Mouse (Mus musculus): ENCODE results near the gene Gtf3a. TPM values are rescaled to one million over a fixed set of nuclear protein-coding genes. Genes with fewer than 3 reads are reported as not detected.
"Not testable (repeated sequence)": the region's sequence is repeated elsewhere in the genome, so short reads cannot be mapped to it uniquely, and the experiment has no call there.

Gtf3a gene
- polyA plus RNA-seq, 1 experiment from 2014 or later = 128 TPM

GRCm38 (mm10) chr5:146931422-146931821, 17.0 kb upstream of the Gtf3a start:
- H3K9ac ChIP-seq (replicated peaks; ENCODE audit: low read length) = no peak overlapping the region
- no peak overlapping the region for H3K4me2 ChIP-seq (replicated peaks; ENCODE audit: low read depth, low read length)
- no peak for ATAC-seq (ENCODE audit: low FRiP score, low TSS enrichment)
- H3K4me3 ChIP-seq (ENCODE audit: low read length) = no peak overlapping the region
- 92% methylated on average over 7 of the region's 7 CpGs for WGBS
- H3K27ac ChIP-seq (ENCODE audit: low read length) = no peak overlapping the region
- H3K27me3 ChIP-seq (ENCODE audit: insufficient read depth, low read length) = no peaks in the 10 kb centered on the region
- no peaks in the 10 kb centered on the region for H3K4me1 ChIP-seq (ENCODE audit: insufficient read depth, low read length)
- H3K36me3 ChIP-seq (ENCODE audit: insufficient read depth, low read length) = no peaks in the 10 kb centered on the region
- H3K9me3 ChIP-seq (ENCODE audit: low read length) = no peaks in the 10 kb centered on the region

GRCm38 (mm10) chr5:146931904-146932553, 16.4 kb upstream of the Gtf3a start:
- H3K27me3 ChIP-seq (ENCODE audit: insufficient read depth, low read length) = no peaks in the 10 kb centered on the region
- no peak for ATAC-seq (ENCODE audit: low FRiP score, low TSS enrichment)
- no peaks in the 10 kb centered on the region for H3K9me3 ChIP-seq (ENCODE audit: low read length)
- H3K4me1 ChIP-seq (ENCODE audit: insufficient read depth, low read length) = no peaks in the 10 kb centered on the region
- no peak overlapping the region for H3K9ac ChIP-seq (replicated peaks; ENCODE audit: low read length)
- no peaks in the 10 kb centered on the region for H3K36me3 ChIP-seq (ENCODE audit: insufficient read depth, low read length)
- 68% methylated on average over 16 of the region's 16 CpGs for WGBS
- H3K4me2 ChIP-seq (replicated peaks; ENCODE audit: low read depth, low read length) = no peak overlapping the region
- no peak overlapping the region for H3K4me3 ChIP-seq (ENCODE audit: low read length)
- no peak overlapping the region for H3K27ac ChIP-seq (ENCODE audit: low read length)

- Histone ChIP-seq H3K27ac (ENCODE audit: low read length) (no peak overlapping the region), H3K9me3 (ENCODE audit: low read length) (no peaks in the 10 kb centered on the region), H3K27me3 (ENCODE audit: insufficient read depth, low read length) (no peaks in the 10 kb centered on the region), H3K9ac (replicated peaks; ENCODE audit: low read length) (no peak overlapping the region), H3K4me1 (ENCODE audit: insufficient read depth, low read length) (no peaks in the 10 kb centered on the region), H3K36me3 (ENCODE audit: insufficient read depth, low read length) (no peaks in the 10 kb centered on the region), H3K4me3 (ENCODE audit: low read length) (no peak overlapping the region), H3K4me2 (replicated peaks; ENCODE audit: low read depth, low read length) (no peak overlapping the region)
- ATAC-seq (ENCODE audit: low FRiP score, low TSS enrichment) = no peak
- 82% methylated on average over 12 of the region's 12 CpGs for WGBS
These were observed 15.0 kb upstream of the Gtf3a start for GRCm38 (mm10) chr5:146933466-146933865.

GRCm38 (mm10) chr5:146937541-146938503, 10.6 kb upstream of the Gtf3a start:
- Histone ChIP-seq H3K4me3 (ENCODE audit: low read length) (no peak overlapping the region), H3K27ac (ENCODE audit: low read length) (no peak overlapping the region), H3K36me3 (ENCODE audit: insufficient read depth, low read length) (no peaks in the 10 kb centered on the region), H3K9me3 (ENCODE audit: low read length) (0 out of 2 replicates have a peak, but pooled peaks cover 3% of the 10 kb centered on the region), H3K4me2 (replicated peaks; ENCODE audit: low read depth, low read length) (no peak overlapping the region), H3K9ac (replicated peaks; ENCODE audit: low read length) (no peak overlapping the region), H3K27me3 (ENCODE audit: insufficient read depth, low read length) (no peaks in the 10 kb centered on the region), H3K4me1 (ENCODE audit: insufficient read depth, low read length) (no peaks in the 10 kb centered on the region)
- no peak for ATAC-seq (ENCODE audit: low FRiP score, low TSS enrichment)
- WGBS = 79% methylated on average over 32 of the region's 32 CpGs

- no peak overlapping the region for H3K4me2 ChIP-seq (replicated peaks; ENCODE audit: low read depth, low read length)
- no peak for ATAC-seq (ENCODE audit: low FRiP score, low TSS enrichment)
- H3K9ac ChIP-seq (replicated peaks; ENCODE audit: low read length) = no peak overlapping the region
- no peak overlapping the region for H3K4me3 ChIP-seq (ENCODE audit: low read length)
- H3K9me3 ChIP-seq (ENCODE audit: low read length) = 0 out of 2 replicates have a peak, but pooled peaks cover 5% of the 10 kb centered on the region
- no peak overlapping the region for H3K27ac ChIP-seq (ENCODE audit: low read length)
- no peaks in the 10 kb centered on the region for H3K27me3 ChIP-seq (ENCODE audit: insufficient read depth, low read length)
- H3K36me3 ChIP-seq (ENCODE audit: insufficient read depth, low read length) = no peaks in the 10 kb centered on the region
- WGBS = 78% methylated on average over 16 of the region's 16 CpGs
- no peaks in the 10 kb centered on the region for H3K4me1 ChIP-seq (ENCODE audit: insufficient read depth, low read length)
These were observed 9.2 kb upstream of the Gtf3a start for GRCm38 (mm10) chr5:146939109-146939796.

- H3K27ac ChIP-seq (ENCODE audit: low read length) = no peak overlapping the region
- H3K9ac ChIP-seq (replicated peaks; ENCODE audit: low read length) = no peak overlapping the region
- no peaks in the 10 kb centered on the region for H3K27me3 ChIP-seq (ENCODE audit: insufficient read depth, low read length)
- no peaks in the 10 kb centered on the region for H3K4me1 ChIP-seq (ENCODE audit: insufficient read depth, low read length)
- H3K9me3 ChIP-seq (ENCODE audit: low read length) = peaks cover 10% of the 10 kb centered on the region; the same call in 1 of the 2 replicates
- WGBS = 24% methylated on average over 7 of the region's 7 CpGs
- no peaks in the 10 kb centered on the region for H3K36me3 ChIP-seq (ENCODE audit: insufficient read depth, low read length)
- H3K4me3 ChIP-seq (ENCODE audit: low read length) = no peak overlapping the region
- no peak overlapping the region for H3K4me2 ChIP-seq (replicated peaks; ENCODE audit: low read depth, low read length)
- no peak for ATAC-seq (ENCODE audit: low FRiP score, low TSS enrichment)
These were observed 8.2 kb upstream of the Gtf3a start for GRCm38 (mm10) chr5:146940219-146940618.

- not testable (repeated sequence) for ATAC-seq (ENCODE audit: low FRiP score, low TSS enrichment); H3K9ac ChIP-seq (replicated peaks; ENCODE audit: low read length); H3K4me2 ChIP-seq (replicated peaks; ENCODE audit: low read depth, low read length); H3K4me3 ChIP-seq (ENCODE audit: low read length); H3K36me3 ChIP-seq (ENCODE audit: insufficient read depth, low read length); H3K4me1 ChIP-seq (ENCODE audit: insufficient read depth, low read length); H3K27ac ChIP-seq (ENCODE audit: low read length); H3K27me3 ChIP-seq (ENCODE audit: insufficient read depth, low read length); H3K9me3 ChIP-seq (ENCODE audit: low read length)
- 24% methylated on average over 2 of the region's 2 CpGs for WGBS
These were observed 6.5 kb upstream of the Gtf3a start for GRCm38 (mm10) chr5:146941939-146942338.

- ATAC-seq (ENCODE audit: low FRiP score, low TSS enrichment) = no peak
- no peaks in the 10 kb centered on the region for H3K27me3 ChIP-seq (ENCODE audit: insufficient read depth, low read length)
- H3K9ac ChIP-seq (replicated peaks; ENCODE audit: low read length) = no peak overlapping the region
- H3K4me1 ChIP-seq (ENCODE audit: insufficient read depth, low read length) = no peaks in the 10 kb centered on the region
- H3K36me3 ChIP-seq (ENCODE audit: insufficient read depth, low read length) = no peaks in the 10 kb centered on the region
- H3K27ac ChIP-seq (ENCODE audit: low read length) = no peak overlapping the region
- 77% methylated on average over 15 of the region's 15 CpGs for WGBS
- H3K4me3 ChIP-seq (ENCODE audit: low read length) = no peak overlapping the region
- peaks cover 10% of the 10 kb centered on the region; the same call in 1 of the 2 replicates for H3K9me3 ChIP-seq (ENCODE audit: low read length)
- no peak overlapping the region for H3K4me2 ChIP-seq (replicated peaks; ENCODE audit: low read depth, low read length)
These were observed 5.5 kb upstream of the Gtf3a start for GRCm38 (mm10) chr5:146942965-146943364.

GRCm38 (mm10) chr5:146944568-146944967, 3.9 kb upstream of the Gtf3a start:
- Histone ChIP-seq H3K36me3 (ENCODE audit: insufficient read depth, low read length) (no peaks in the 10 kb centered on the region), H3K4me2 (replicated peaks; ENCODE audit: low read depth, low read length) (no peak overlapping the region), H3K4me1 (ENCODE audit: insufficient read depth, low read length) (peaks cover 5% of the 10 kb centered on the region), H3K9ac (replicated peaks; ENCODE audit: low read length) (no peak overlapping the region), H3K27ac (ENCODE audit: low read length) (no peak overlapping the region), H3K4me3 (ENCODE audit: low read length) (no peak overlapping the region), H3K9me3 (ENCODE audit: low read length) (peaks cover 7% of the 10 kb centered on the region; the same call in 1 of the 2 replicates), H3K27me3 (ENCODE audit: insufficient read depth, low read length) (no peaks in the 10 kb centered on the region)
- WGBS = 93% methylated on average over 2 of the region's 2 CpGs
- no peak for ATAC-seq (ENCODE audit: low FRiP score, low TSS enrichment)

Data from kidney, embryonic 16.5 days (tissue).